Mouse (Mus musculus) CH12.LX (cell line): Measurements from ENCODE around the gene C2cd2l. TPM values are rescaled to one million over a fixed set of nuclear protein-coding genes. Genes with fewer than 3 reads are reported as not detected.

Source experiments
- DNase-seq: peaks from one replicate; pipeline ENCODE4 v3.0.0-alpha.2; 2013; ENCODE audit errors: extremely low read depth
- H3K27ac ChIP-seq: 2 replicates; pipeline ENCODE4 v1.5.1; 2012; ENCODE audit warnings: low read depth, mild to moderate bottlenecking, control low read depth, moderate library complexity; ENCODE audit not compliant: insufficient read depth
- H3K27me3 ChIP-seq: replicated peaks from 2 replicates; pipeline ENCODE3; 2012; ENCODE audit warnings: inconsistent platforms
- H3K36me3 ChIP-seq, 2 experiments: replicated peaks in 1 of 2; 2 replicates each; pipeline versions ENCODE3 to v1.6.1; 2012; ENCODE audit warnings: inconsistent platforms in 1 of 2, low read length in 1 of 2, mild to moderate bottlenecking in 1 of 2, mixed read lengths in 1 of 2, moderate library complexity in 1 of 2; ENCODE audit not compliant: control insufficient read depth in 1 of 2, insufficient read depth in 1 of 2
- H3K4me1 ChIP-seq, 2 experiments: 2 replicates each; pipeline ENCODE4 v1.6.1; 2012; ENCODE audit warnings: inconsistent platforms in 1 of 2, moderate library complexity in 1 of 2; ENCODE audit not compliant: insufficient read depth in 2 of 2, control insufficient read depth in 1 of 2
- H3K4me2 ChIP-seq: 2 replicates; pipeline ENCODE4 v1.6.1; 2012; ENCODE audit warnings: low read depth, mild to moderate bottlenecking, control low read depth; ENCODE audit not compliant: poor library complexity, insufficient read depth, severe bottlenecking
- H3K4me3 ChIP-seq, 3 experiments: fragments of 150-350 bp in 1 of 3; sonication (generic) in 1 of 3; replicated peaks in 1 of 3; 2 replicates each; pipeline versions ENCODE3 to v1.5.1; 2011 to 2012; ENCODE audit warnings: low read depth in 2 of 3, low read length in 2 of 3, mild to moderate bottlenecking in 2 of 3, moderate library complexity in 2 of 3, control low read depth in 1 of 3, improper control_type of control experiment in 1 of 3, inconsistent platforms in 1 of 3, mixed read lengths in 1 of 3; ENCODE audit not compliant: poor library complexity in 1 of 3
- H3K79me2 ChIP-seq: replicated peaks from 2 replicates; pipeline ENCODE4 v1.6.1; 2012; ENCODE audit warnings: mild to moderate bottlenecking, moderate library complexity; ENCODE audit not compliant: control insufficient read depth, poor library complexity, insufficient read depth, severe bottlenecking; ENCODE audit errors: extremely low read depth
- H3K9ac ChIP-seq: 2 replicates; pipeline ENCODE4 v1.6.1; 2012; ENCODE audit warnings: low read depth, mild to moderate bottlenecking, control low read depth, moderate library complexity; ENCODE audit not compliant: insufficient read depth
- H3K9me3 ChIP-seq: replicated peaks from 2 replicates; pipeline ENCODE3; 2012; ENCODE audit warnings: low read length, inconsistent platforms, mixed read lengths
- CHD1 ChIP-seq: IDR thresholded peaks from 2 replicates; pipeline ENCODE4 v1.6.1; 2012; ENCODE audit warnings: low read depth, low read length, improper control_type of control experiment, inconsistent platforms
- CHD2 ChIP-seq: IDR thresholded peaks from 2 replicates; pipeline ENCODE4 v1.6.1; 2011; ENCODE audit warnings: low read length, improper control_type of control experiment
- EP300 ChIP-seq: IDR thresholded peaks from 2 replicates; pipeline ENCODE4 v1.6.1; 2011; ENCODE audit warnings: low read length, improper control_type of control experiment
- HCFC1 ChIP-seq: IDR thresholded peaks from 2 replicates; pipeline ENCODE4 v1.6.1; 2012; ENCODE audit warnings: low read depth, mild to moderate bottlenecking, inconsistent platforms, low read length, improper control_type of control experiment
- JUND ChIP-seq: conservative IDR thresholded peaks from 2 replicates; pipeline ENCODE4 v1.6.1; 2011; ENCODE audit warnings: low read depth, low read length, improper control_type of control experiment
- MAX ChIP-seq: IDR thresholded peaks from 2 replicates; pipeline ENCODE4 v1.6.1; 2011; ENCODE audit warnings: low read length, improper control_type of control experiment
- MAZ ChIP-seq: IDR thresholded peaks from 2 replicates; pipeline ENCODE4 v1.6.1; 2012; ENCODE audit warnings: low read depth, mild to moderate bottlenecking, inconsistent platforms, low read length, improper control_type of control experiment, moderate library complexity
- MEF2A ChIP-seq: IDR thresholded peaks from 2 replicates; pipeline ENCODE4 v1.6.1; 2014; ENCODE audit warnings: low read depth, mild to moderate bottlenecking, inconsistent platforms, low read length, improper control_type of control experiment, borderline replicate concordance
- MYC ChIP-seq: IDR thresholded peaks from 2 replicates; pipeline ENCODE4 v1.6.1; 2011; ENCODE audit warnings: low read depth, mild to moderate bottlenecking, improper control_type of control experiment, low read length
- NELFE ChIP-seq: IDR thresholded peaks from 2 replicates; pipeline ENCODE4 v1.6.1; 2011; ENCODE audit warnings: low read depth, low read length, improper control_type of control experiment
- NRF1 ChIP-seq: IDR thresholded peaks from 2 replicates; pipeline ENCODE4 v1.6.1; 2014; ENCODE audit warnings: low read depth, mild to moderate bottlenecking, inconsistent platforms, low read length, improper control_type of control experiment, moderate library complexity
- PAX5 ChIP-seq: IDR thresholded peaks from 2 replicates; pipeline ENCODE4 v1.6.1; 2012; ENCODE audit warnings: low read length, inconsistent platforms, mixed read lengths
- POLR2A ChIP-seq: IDR thresholded peaks from 2 replicates; pipeline ENCODE4 v1.6.1; 2011; ENCODE audit warnings: low read depth, mild to moderate bottlenecking, improper control_type of control experiment, low read length
- POLR2AphosphoS2 ChIP-seq: IDR thresholded peaks from 2 replicates; pipeline ENCODE4 v1.6.1; 2011; ENCODE audit warnings: low read depth, low read length, improper control_type of control experiment
- RAD21 ChIP-seq: IDR thresholded peaks from 2 replicates; pipeline ENCODE4 v1.6.1; 2011; ENCODE audit warnings: low read depth, mild to moderate bottlenecking, low read length, improper control_type of control experiment, moderate library complexity
- SIN3A ChIP-seq: IDR thresholded peaks from 2 replicates; pipeline ENCODE4 v1.6.1; 2012; ENCODE audit warnings: low read length, improper control_type of control experiment, inconsistent platforms
- SMC3 ChIP-seq: IDR thresholded peaks from 2 replicates; pipeline ENCODE4 v1.6.1; 2011; ENCODE audit warnings: low read depth, low read length, improper control_type of control experiment
- USF2 ChIP-seq: conservative IDR thresholded peaks from 2 replicates; pipeline ENCODE4 v1.6.1; 2011; ENCODE audit warnings: low read depth, low read length, improper control_type of control experiment
- ZC3H11A ChIP-seq: IDR thresholded peaks from 2 replicates; pipeline ENCODE4 v1.6.1; 2012; ENCODE audit warnings: low read depth, mild to moderate bottlenecking, inconsistent platforms, low read length, improper control_type of control experiment
- ZMIZ1 ChIP-seq: IDR thresholded peaks from 2 replicates; pipeline ENCODE4 v1.6.1; 2012; ENCODE audit warnings: low read depth, mild to moderate bottlenecking, inconsistent platforms, low read length, improper control_type of control experiment
- dilution Hi-C: fragments of 300-500 bp; cut with MboI; formaldehyde crosslinking; loops from 2 replicates; pipeline ENCODE4 v1.14.3; 2020; ENCODE audit warnings: low sequenced_read_pairs; ENCODE audit not compliant: extremely low pct_unique_long_range_greater_than_20kb, extremely low pct_ligation_motif_present
- in situ Hi-C: fragments of 300-500 bp; cut with MboI; formaldehyde crosslinking; loops from 3 replicates; pipeline ENCODE4 v1.14.3; 2019; ENCODE audit warnings: low sequenced_read_pairs, low pct_ligation_motif_present, low pct_unique_long_range_greater_than_20kb, mixed read lengths
- polyA plus RNA-seq: library from polyadenylated mRNA; unstranded; fragments of >175 nt; gene quantifications from 2 replicates; pipeline ENCODE4 v1.2.1, GENCODE M21; 2012; ENCODE audit warnings: low read depth; ENCODE audit not compliant: insufficient read length
- total RNA-seq, 2 experiments: library from RNA; depleted of rRNA; stranded (reverse); fragments of 300-350 nt in 1 of 2; fragments of >200 nt in 1 of 2; gene quantifications; 2 replicates each; pipeline ENCODE4 v1.2.3; 2012 to 2014

Gene C2cd2l
- total and polyA plus RNA-seq, 3 experiments: 2.9 to 7.3 (median 7.2) TPM

DNA sequence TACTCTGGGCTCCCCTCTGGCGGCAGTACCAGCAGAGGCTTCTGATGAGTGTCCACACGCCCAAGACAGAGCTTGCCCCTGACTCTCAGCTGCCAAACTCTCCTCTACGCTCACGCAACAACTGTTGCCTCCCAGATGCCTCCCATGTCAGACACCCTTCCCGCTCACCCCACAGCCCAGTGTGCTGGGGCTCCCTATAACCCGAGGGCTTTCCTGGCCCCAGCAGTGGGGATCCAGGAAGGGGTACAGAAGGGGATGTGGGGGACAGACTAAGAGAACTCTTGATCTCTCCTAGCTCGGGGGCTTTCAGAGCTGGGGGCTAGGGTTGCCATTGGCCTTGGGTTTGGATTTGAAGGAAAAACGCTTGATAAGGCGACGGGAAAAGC, 9.3 kb downstream of the C2cd2l start:
- H3K9ac ChIP-seq: no peak overlapping the region
- no peak for TF ChIP-seq USF2
- TF ChIP-seq MYC: no peak
- TF ChIP-seq MEF2A: no peak
- TF ChIP-seq POLR2A: no peak
- TF ChIP-seq MAZ: no peak
- no peak for TF ChIP-seq MAX
- no peak for TF ChIP-seq CHD1
- no peak for TF ChIP-seq PAX5
- no peak for TF ChIP-seq ZMIZ1
- TF ChIP-seq EP300: no peak
- TF ChIP-seq HCFC1: no peak
- no peak for TF ChIP-seq RAD21
- no peak for TF ChIP-seq NRF1
- TF ChIP-seq CHD2: no peak
- TF ChIP-seq NELFE: no peak
- TF ChIP-seq SMC3: no peak
- TF ChIP-seq SIN3A: no peak
- no peaks in the 10 kb centered on the region for H3K9me3 ChIP-seq
- H3K4me3 ChIP-seq: no peak overlapping the region
- no peak overlapping the region for H3K4me2 ChIP-seq
- no peaks in the 10 kb centered on the region for H3K79me2 ChIP-seq
- H3K27me3 ChIP-seq: no peaks in the 10 kb centered on the region
- peaks cover 22 to 56% of the 10 kb centered on the region in 2 experiments for H3K36me3 ChIP-seq
- in situ Hi-C loops (no loop called here), dilution Hi-C loops (no loop called here)
- no peak for DNase-seq
- H3K27ac ChIP-seq: no peak overlapping the region
- peaks cover 0 to 24% of the 10 kb centered on the region in 2 experiments; a peak in 2 of 4 replicates for H3K4me1 ChIP-seq

DNA sequence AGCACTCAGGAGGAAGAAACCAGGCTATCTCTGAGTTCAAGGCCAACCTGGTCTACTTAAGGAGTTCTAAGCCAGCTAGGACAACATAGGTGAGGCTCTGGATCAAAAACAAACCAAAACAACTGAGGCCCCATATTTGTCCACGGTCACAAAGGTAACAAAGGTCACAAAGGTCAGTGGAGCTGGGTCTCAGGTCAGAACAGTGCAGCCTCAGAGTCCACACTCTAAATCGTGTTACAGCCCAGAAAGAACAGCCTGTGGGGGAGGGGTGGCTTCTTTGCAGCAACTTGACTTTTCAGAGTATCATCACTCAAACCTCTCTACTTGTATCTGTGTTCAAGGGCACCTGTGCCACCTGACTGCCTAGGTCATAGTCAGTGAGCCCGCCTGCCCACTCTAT, 10.3 kb downstream of the C2cd2l start:
- no peaks in the 10 kb centered on the region for H3K27me3 ChIP-seq
- no peak overlapping the region for H3K4me3 ChIP-seq
- DNase-seq: no peak
- TF ChIP-seq MYC (no peak), HCFC1 (no peak), POLR2AphosphoS2 (no peak), NRF1 (no peak), POLR2A (no peak), ZC3H11A (no peak), CHD1 (no peak), JUND (no peak)
- TF ChIP-seq, all 38 proteins: peak for 0
- Histone ChIP-seq H3K4me2 (no peak overlapping the region), H3K9ac (no peak overlapping the region), H3K4me1 (peaks cover 0 to 25% of the 10 kb centered on the region in 2 experiments; a peak in 2 of 4 replicates), H3K27ac (no peak overlapping the region), H3K9me3 (no peaks in the 10 kb centered on the region), H3K36me3 (peaks cover 12 to 46% of the 10 kb centered on the region in 2 experiments), H3K79me2 (peaks cover 5% of the 10 kb centered on the region)
- in situ Hi-C loops: no loop called here
- dilution Hi-C loops: no loop called here
